Mouse (Mus musculus): ENCODE measurements around the gene Vrtn.

Gene Vrtn

DNA sequence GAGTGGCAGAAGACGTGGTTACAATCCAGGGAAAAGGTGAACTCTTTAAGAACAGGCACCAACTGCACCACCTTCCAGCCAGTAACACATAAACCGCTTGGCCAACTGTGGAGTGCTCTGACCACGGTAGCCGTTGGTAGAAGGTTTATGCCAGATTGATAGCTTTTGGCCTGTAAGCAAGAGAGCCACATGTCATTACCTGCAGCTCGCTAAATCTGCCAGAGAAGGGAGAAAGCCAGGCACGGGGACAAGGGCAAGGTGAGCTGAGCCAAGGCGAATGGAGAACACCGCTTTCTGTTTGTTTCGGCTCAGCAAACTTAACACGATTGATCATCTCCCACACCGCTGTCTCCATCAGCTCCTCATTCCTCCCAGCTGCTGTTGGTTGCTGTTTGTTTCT is 48.2 kb downstream of the Vrtn start:
- DNase-seq: no peak

DNA sequence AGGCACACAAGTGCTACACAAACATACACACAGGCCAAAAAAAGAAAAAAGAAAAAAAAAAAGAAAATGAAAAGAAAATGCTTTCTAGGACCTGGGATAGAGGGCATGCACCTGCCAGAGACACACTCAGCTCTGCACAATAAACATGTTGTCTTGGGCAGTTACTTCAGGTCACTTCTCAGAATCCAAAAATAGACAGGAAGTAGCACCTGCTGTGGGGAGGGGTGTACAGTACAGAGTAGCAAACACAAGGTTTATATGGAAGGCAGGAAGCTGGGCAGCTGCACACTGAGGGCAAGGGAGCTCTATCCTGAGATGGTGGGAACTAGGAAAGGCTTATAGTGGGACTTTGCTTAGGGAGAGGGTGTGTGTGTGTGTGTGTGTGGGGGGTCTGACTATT is 50.5 kb downstream of the Vrtn start:
- no peak for DNase-seq

DNA sequence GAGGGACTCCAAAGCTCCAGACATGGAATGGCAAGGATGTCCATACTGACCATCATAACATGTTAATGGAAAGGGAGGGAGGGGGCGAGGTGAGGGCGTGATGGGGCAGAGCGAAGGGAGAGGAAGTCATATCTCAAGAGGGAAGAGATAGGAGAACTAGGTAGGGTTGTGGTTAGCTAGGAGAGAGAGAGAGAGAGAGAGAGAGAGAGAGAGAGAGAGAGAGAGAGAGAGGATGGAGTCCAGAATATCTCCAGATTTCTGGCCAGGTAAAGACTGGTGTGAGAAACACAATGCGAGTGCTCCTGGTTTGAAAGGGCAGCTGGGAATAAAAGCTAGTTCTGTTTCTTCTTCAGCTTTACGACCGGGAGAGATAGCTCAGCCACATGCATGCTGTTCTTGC is 51.3 kb downstream of the Vrtn start:
- no peak for DNase-seq

- DNase-seq: peak; percentile 41 to 62
These were observed 57.7 kb downstream of the Vrtn start, which contains the start of gene Syndig1l for GRCm38 (mm10) chr12:84698319-84699081. Syndig1l (minus strand) TSS chr12:84698831.
